In the genomic region with DNA sequence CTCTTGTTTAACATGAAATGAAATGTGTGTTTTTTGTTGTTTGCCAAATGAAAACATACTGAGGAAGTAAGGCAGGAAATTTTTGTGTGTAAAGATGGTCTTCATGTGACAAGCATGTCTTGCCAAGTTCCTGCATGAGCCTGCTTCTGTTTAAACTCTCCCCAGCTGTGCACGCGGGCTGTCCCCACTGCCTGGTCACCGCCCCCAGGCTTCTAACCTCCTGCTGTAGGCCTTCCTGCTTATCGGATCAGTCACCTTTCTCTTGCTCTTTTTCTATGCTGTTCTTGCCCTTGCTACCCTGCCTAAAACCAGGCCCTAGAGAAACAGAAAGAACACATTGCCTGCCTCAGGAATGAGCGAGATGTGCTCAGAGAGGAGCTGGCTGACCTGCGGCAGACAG, we compare ENCODE assay signal across 11 mouse cellular contexts. TPM values are rescaled to one million over a fixed set of nuclear protein-coding genes. Genes with fewer than 3 reads are reported as not detected.
A peak's percentile ranks its signal among the peaks of the same experiment; 100 is the strongest.
DNase-seq lines count a peak whose midpoint lies in the region; ATAC-seq and TF ChIP-seq lines count a peak whose summit lies in the region.
"Had no signal": no experiment of that assay in that cellular context is flagged by ENCODE, and none has a peak within 500 bp of the region (broad histone marks: within the 10 kb centered on the region; RNA-seq: fewer than 3 reads in every experiment).

No protein-coding gene starts in this region.

- peak; percentile 47 for DNase-seq in kidney, adult 2 months
- peak; percentile 55 for DNase-seq in heart, postnatal 0 days (ENCODE audit: low spot score)
- peak; percentile 66 for DNase-seq in lung, postnatal 10 days
- no peak for DNase-seq in left cerebral cortex, adult 18-20 months (ENCODE audit: low spot score in 2 of 2)
- DNase-seq in urinary bladder, adult 2 months (ENCODE audit: low spot score), result no peak
- DNase-seq in layer of hippocampus, postnatal 10 days (ENCODE audit: low spot score in 2 of 2), result no peak
- DNase-seq: adrenal gland, postnatal 25 days; thymus, postnatal 14 days had no signal

- H3K36me3 ChIP-seq in kidney, adult 2 months (ENCODE audit: control insufficient read depth, insufficient read depth, low read length), result no peaks in the 10 kb centered on the region; the same call in 1 of the 2 replicates
- peaks cover 29% of the 10 kb centered on the region for H3K36me3 ChIP-seq in kidney, embryonic 15.5 days
- peaks cover 49% of the 10 kb centered on the region for H3K36me3 ChIP-seq in heart, postnatal 0 days (replicated peaks; ENCODE audit: control insufficient read depth, insufficient read depth, low read length)

- no peak; the same call in 1 of the 2 replicates for TF ChIP-seq EP300 in heart, postnatal 0 days (IDR thresholded peaks at IDR 0.05; ENCODE audit: low read depth)

- H3K27ac ChIP-seq in kidney, adult 2 months (ENCODE audit: insufficient read depth, low read depth, low read length), result no peak overlapping the region
- no peak overlapping the region for H3K27ac ChIP-seq in kidney, embryonic 15.5 days
- H3K27ac ChIP-seq in bone marrow, adult 2 months (ENCODE audit: control insufficient read depth, insufficient read depth, low read depth, low read length, poor library complexity), result 0 out of 2 replicates have a peak overlapping the region, but pooled peaks have one; percentile 3
- H3K27ac ChIP-seq in heart, postnatal 0 days (ENCODE audit: low read depth), result peak overlapping the region; percentile 23; the same call in 1 of the 2 replicates
- H3K27ac ChIP-seq: forebrain, embryonic 12.5 days had no signal

- no peaks in the 10 kb centered on the region for H3K27me3 ChIP-seq in kidney, adult 2 months (replicated peaks; ENCODE audit: control insufficient read depth, insufficient read depth, low read length)
- no peaks in the 10 kb centered on the region for H3K27me3 ChIP-seq in kidney, embryonic 15.5 days
- no peaks in the 10 kb centered on the region for H3K27me3 ChIP-seq in heart, postnatal 0 days (ENCODE audit: control insufficient read depth, insufficient read depth, low read length)
- H3K27me3 ChIP-seq: forebrain, embryonic 12.5 days had no signal

- no peak overlapping the region for H3K9ac ChIP-seq in kidney, embryonic 15.5 days
- no peak overlapping the region for H3K9ac ChIP-seq in heart, postnatal 0 days (replicated peaks; ENCODE audit: low read depth, low read length)
- H3K9ac ChIP-seq: forebrain, embryonic 12.5 days had no signal

- no peak for TF ChIP-seq POLR2A in kidney, adult 2 months (IDR thresholded peaks at IDR 0.05; ENCODE audit: low read depth, low read length)
- TF ChIP-seq POLR2A in bone marrow, adult 2 months (IDR thresholded peaks at IDR 0.05; ENCODE audit: borderline replicate concordance, control insufficient read depth, low read depth, low read length), result no peak

- no peak for ATAC-seq in kidney, embryonic 15.5 days (replicated peaks; ENCODE audit: low FRiP score)
- ATAC-seq in heart, postnatal 0 days (ENCODE audit: insufficient read depth, low read depth), result peak; percentile 75

- no peak overlapping the region for H3K4me2 ChIP-seq in kidney, embryonic 15.5 days
- H3K4me2 ChIP-seq in heart, postnatal 0 days (ENCODE audit: low read depth, low read length), result no peak overlapping the region
- H3K4me2 ChIP-seq: forebrain, embryonic 12.5 days had no signal

- H3K9me3 ChIP-seq in kidney, embryonic 15.5 days (replicated peaks), result no peaks in the 10 kb centered on the region
- no peaks in the 10 kb centered on the region for H3K9me3 ChIP-seq in heart, postnatal 0 days (replicated peaks; ENCODE audit: control insufficient read depth, low read length)
- H3K9me3 ChIP-seq: forebrain, embryonic 12.5 days had no signal

- WGBS in kidney, adult 2 months, result 51% methylated on average over 6 of the region's 6 CpGs
- WGBS in kidney, embryonic 15.5 days, result 57% methylated on average over 6 of the region's 6 CpGs
- 30% methylated on average over 6 of the region's 6 CpGs for WGBS in bone marrow, adult 2 months
- 18% methylated on average over 6 of the region's 6 CpGs for WGBS in heart, postnatal 0 days

- peaks cover 13% of the 10 kb centered on the region for H3K4me1 ChIP-seq in kidney, adult 2 months (ENCODE audit: control insufficient read depth, insufficient read depth, low read length)
- H3K4me1 ChIP-seq in kidney, embryonic 15.5 days, result peaks cover 6% of the 10 kb centered on the region; the same call in 1 of the 2 replicates
- peaks cover 2% of the 10 kb centered on the region for H3K4me1 ChIP-seq in bone marrow, adult 2 months (ENCODE audit: control insufficient read depth, insufficient read depth, low read length)
- peaks cover 4% of the 10 kb centered on the region; the same call in 1 of the 2 replicates for H3K4me1 ChIP-seq in heart, postnatal 0 days (ENCODE audit: control insufficient read depth, insufficient read depth)
- H3K4me1 ChIP-seq: forebrain, embryonic 12.5 days had no signal

- TF ChIP-seq CTCF in kidney, adult 2 months (conservative IDR thresholded peaks at IDR 0.05; ENCODE audit: insufficient read depth, insufficient read length, low read depth, low read length), result no peak
- no peak for TF ChIP-seq CTCF in bone marrow, adult 2 months (IDR thresholded peaks at IDR 0.05; ENCODE audit: control insufficient read depth, insufficient read depth, low read length)
- no peak for TF ChIP-seq CTCF in heart, postnatal 0 days (IDR thresholded peaks at IDR 0.05; ENCODE audit: low read depth)

- H3K4me3 ChIP-seq in kidney, adult 2 months (ENCODE audit: insufficient read depth, low read depth, low read length), result no peak overlapping the region
- no peak overlapping the region for H3K4me3 ChIP-seq in kidney, embryonic 15.5 days (replicated peaks)
- no peak overlapping the region for H3K4me3 ChIP-seq in bone marrow, adult 2 months (replicated peaks; ENCODE audit: control insufficient read depth, low read depth, low read length)
- no peak overlapping the region for H3K4me3 ChIP-seq in heart, postnatal 0 days (ENCODE audit: low read depth, low read length)
- H3K4me3 ChIP-seq: forebrain, embryonic 12.5 days had no signal

RNA-seq across cellular contexts. Expression of gene Mlh1, which starts 58.1 kb away (rescaled TPM):
- 12.1 and 14.1 TPM in 2 replicates for polyA plus RNA-seq in kidney, adult 2 months (2012; rRNA removed)
- polyA plus RNA-seq in kidney, embryonic 15.5 days (2015; fragmentation: Nextera tagmentation; extraction: Ambion mirVana), result 38.8 and 40.2 TPM in 2 replicates
- 23.3 and 34.8 TPM in 2 replicates for polyA plus RNA-seq in bone marrow, adult 2 months (2011; ENCODE audit: insufficient read depth, insufficient read length, low replicate concordance, missing spikeins)
- total RNA-seq in heart, postnatal 0 days (2014; rRNA removed; ENCODE audit: low replicate concordance), result 12.8 and 18.4 TPM in 2 replicates
- polyA plus RNA-seq in heart, postnatal 0 days (2015; fragmentation: Nextera tagmentation; extraction: Ambion mirVana), result 19.7 and 20.0 TPM in 2 replicates
- total RNA-seq in left cerebral cortex, adult 18-20 months (2021), result 10 to 100 TPM; 17.1 to 17.3 TPM
- 30.8 and 35.8 TPM in 2 replicates for polyA plus RNA-seq in urinary bladder, adult 2 months (2012; rRNA removed)
- 10 to 100 TPM; 21.1 to 26.0 TPM for total RNA-seq in layer of hippocampus, postnatal 10 days (2021)

RNA-seq across cellular contexts. Expression of gene Epm2aip1, which starts 58.2 kb away (rescaled TPM):
- 8.0 and 8.3 TPM in 2 replicates for polyA plus RNA-seq in kidney, adult 2 months (2012; rRNA removed)
- 25.9 and 27.0 TPM in 2 replicates for polyA plus RNA-seq in kidney, embryonic 15.5 days (2015; fragmentation: Nextera tagmentation; extraction: Ambion mirVana)
- 3.6 and 5.4 TPM in 2 replicates for polyA plus RNA-seq in bone marrow, adult 2 months (2011; ENCODE audit: insufficient read depth, insufficient read length, low replicate concordance, missing spikeins)
- total RNA-seq in heart, postnatal 0 days (2014; rRNA removed; ENCODE audit: low replicate concordance), result 28.2 and 33.0 TPM in 2 replicates
- 13.5 and 15.6 TPM in 2 replicates for polyA plus RNA-seq in heart, postnatal 0 days (2015; fragmentation: Nextera tagmentation; extraction: Ambion mirVana)
- total RNA-seq in left cerebral cortex, adult 18-20 months (2021), result 10 to 100 TPM; 87.2 to 87.9 TPM
- 22.9 and 29.2 TPM in 2 replicates for polyA plus RNA-seq in urinary bladder, adult 2 months (2012; rRNA removed)
- total RNA-seq in layer of hippocampus, postnatal 10 days (2021), result 10 to 100 TPM; 80.1 to 83.0 TPM

Comparison
In these comparisons a context has a peak if more than half of its experiments do, and no peak if none do; other contexts are left out.
1. DNase-seq: peak in kidney, adult 2 months (single experiment), heart, postnatal 0 days (single experiment) and lung, postnatal 10 days (single experiment); none in left cerebral cortex, adult 18-20 months (0 of 2), urinary bladder, adult 2 months (single experiment) and layer of hippocampus, postnatal 10 days (0 of 2).
2. H3K27ac ChIP-seq: peak in bone marrow, adult 2 months (single experiment) and heart, postnatal 0 days (single experiment); none in kidney, adult 2 months (single experiment) and kidney, embryonic 15.5 days (single experiment).